8 mouse cellular contexts compared by ENCODE assay signal in the genomic region with DNA sequence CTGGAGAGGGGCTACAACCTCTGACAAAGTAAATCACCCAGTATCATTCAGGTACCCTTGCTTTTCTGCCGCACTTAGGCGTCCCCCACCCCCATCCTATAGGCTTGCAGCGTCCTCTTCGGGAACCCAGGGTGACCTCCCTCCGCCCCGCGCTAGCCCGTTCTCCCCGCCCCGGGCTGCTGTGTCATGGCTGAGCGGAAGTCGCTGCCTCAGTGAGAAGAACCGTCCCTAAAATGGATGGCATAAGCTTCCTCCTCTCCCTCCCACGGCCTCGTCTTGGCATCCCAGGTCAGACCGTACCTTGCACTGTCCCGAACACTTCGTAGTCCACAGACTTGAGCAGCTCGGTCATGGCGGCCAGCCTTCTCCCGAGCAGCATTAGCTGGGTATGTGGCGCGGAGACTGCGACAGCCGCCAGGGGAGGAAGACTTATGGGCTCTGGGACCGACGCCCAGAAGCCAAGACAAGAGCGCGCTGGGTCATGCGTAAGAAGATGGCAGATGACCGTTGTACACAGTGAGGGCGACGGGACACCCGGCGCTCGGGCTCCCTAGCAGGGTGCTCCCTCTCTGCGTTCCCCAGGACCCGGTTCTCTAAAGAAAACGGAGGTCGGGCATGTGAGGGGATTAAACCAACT. TPM values are rescaled to one million over a fixed set of nuclear protein-coding genes. Genes with fewer than 3 reads are reported as not detected.
A peak's percentile ranks its signal among the peaks of the same experiment; 100 is the strongest.
DNase-seq lines count a peak whose midpoint lies in the region; ATAC-seq and TF ChIP-seq lines count a peak whose summit lies in the region.

Gene Acyp2, minus strand, starts transcription at position 587 of the 637 bp plus-strand sequence.

- no peaks in the 10 kb centered on the region for H3K27me3 ChIP-seq in embryonic facial prominence, embryonic 15.5 days
- H3K27me3 ChIP-seq in limb, embryonic 12.5 days: no peaks in the 10 kb centered on the region
- no peaks in the 10 kb centered on the region for H3K27me3 ChIP-seq in midbrain, embryonic 14.5 days (ENCODE audit: control insufficient read depth, insufficient read depth, low read length)

- peak; percentile 94 for ATAC-seq in embryonic facial prominence, embryonic 15.5 days (ENCODE audit: insufficient number of reproducible peaks, low FRiP score, low TSS enrichment, low read depth)
- ATAC-seq in limb, embryonic 12.5 days (ENCODE audit: insufficient number of reproducible peaks, insufficient read depth, low FRiP score, low TSS enrichment, low read depth): peak; percentile 98
- ATAC-seq in midbrain, embryonic 14.5 days (ENCODE audit: low FRiP score, low TSS enrichment): peak; percentile 96

- peak within 1 kb of the TSS; percentile 67 for H3K4me3 ChIP-seq in bone marrow macrophage, adult 2 months (ENCODE audit: insufficient read depth, low read length)
- peak within 1 kb of the TSS; percentile 66 for H3K4me3 ChIP-seq in embryonic facial prominence, embryonic 15.5 days (replicated peaks)
- H3K4me3 ChIP-seq in limb, embryonic 12.5 days (replicated peaks): peak within 1 kb of the TSS; percentile 63
- peak within 1 kb of the TSS; percentile 58 for H3K4me3 ChIP-seq in midbrain, embryonic 14.5 days (replicated peaks; ENCODE audit: low read depth, low read length)

- H3K9me3 ChIP-seq in embryonic facial prominence, embryonic 15.5 days (replicated peaks): no peaks in the 10 kb centered on the region
- H3K9me3 ChIP-seq in limb, embryonic 12.5 days: no peaks in the 10 kb centered on the region
- H3K9me3 ChIP-seq in midbrain, embryonic 14.5 days (ENCODE audit: control insufficient read depth, low read length): no peaks in the 10 kb centered on the region

- WGBS in embryonic facial prominence, embryonic 15.5 days: under 1% methylated on average over 40 of the region's 40 CpGs
- WGBS in limb, embryonic 12.5 days: under 1% methylated on average over 40 of the region's 40 CpGs
- under 1% methylated on average over 40 of the region's 40 CpGs for WGBS in midbrain, embryonic 14.5 days

- H3K9ac ChIP-seq in embryonic facial prominence, embryonic 15.5 days: peak within 1 kb of the TSS; percentile 64
- peak within 1 kb of the TSS; percentile 70 for H3K9ac ChIP-seq in limb, embryonic 12.5 days (replicated peaks)
- H3K9ac ChIP-seq in midbrain, embryonic 14.5 days (replicated peaks; ENCODE audit: low read length): peak within 1 kb of the TSS; percentile 77

- no peak within 1 kb of the TSS for H3K27ac ChIP-seq in bone marrow macrophage, adult 2 months (ENCODE audit: insufficient read depth, low read depth, low read length)
- peak within 1 kb of the TSS; percentile 55; the same call in 1 of the 2 replicates for H3K27ac ChIP-seq in embryonic facial prominence, embryonic 15.5 days (replicated peaks)
- peak within 1 kb of the TSS; percentile 82 for H3K27ac ChIP-seq in limb, embryonic 12.5 days
- peak within 1 kb of the TSS; percentile 90 for H3K27ac ChIP-seq in midbrain, embryonic 14.5 days (replicated peaks; ENCODE audit: low read depth, low read length)

- H3K4me1 ChIP-seq in bone marrow macrophage, adult 2 months (ENCODE audit: control insufficient read depth, insufficient read depth, low read length): no peaks in the 10 kb centered on the region
- H3K4me1 ChIP-seq in embryonic facial prominence, embryonic 15.5 days: no peaks in the 10 kb centered on the region
- no peaks in the 10 kb centered on the region for H3K4me1 ChIP-seq in limb, embryonic 12.5 days (replicated peaks)
- no peaks in the 10 kb centered on the region for H3K4me1 ChIP-seq in midbrain, embryonic 14.5 days (ENCODE audit: control insufficient read depth, insufficient read depth, low read length)

- no peak for TF ChIP-seq POLR2A in bone marrow macrophage, adult 2 months (IDR thresholded peaks at IDR 0.05; ENCODE audit: borderline replicate concordance, low read depth, low read length)

- H3K36me3 ChIP-seq in embryonic facial prominence, embryonic 15.5 days: no peaks in the 10 kb centered on the region
- no peaks in the 10 kb centered on the region for H3K36me3 ChIP-seq in limb, embryonic 12.5 days
- H3K36me3 ChIP-seq in midbrain, embryonic 14.5 days (ENCODE audit: control insufficient read depth, insufficient read depth, low read length): no peaks in the 10 kb centered on the region

- DNase-seq in 3T3-L1 (ENCODE audit: low read depth, low spot score): peak; percentile 85
- DNase-seq in heart, adult 8-10 months (ENCODE audit: low spot score): peak; percentile 92
- DNase-seq in kidney, adult 8-10 months: peak; percentile 79 to 88
- DNase-seq in midbrain, embryonic 14.5 days: peak; percentile 88
- peak; percentile 80 for DNase-seq in spleen, adult 12 weeks (ENCODE audit: low spot score)

- H3K4me2 ChIP-seq in embryonic facial prominence, embryonic 15.5 days (replicated peaks): peak within 1 kb of the TSS; percentile 63
- peak within 1 kb of the TSS; percentile 65 for H3K4me2 ChIP-seq in limb, embryonic 12.5 days
- H3K4me2 ChIP-seq in midbrain, embryonic 14.5 days (ENCODE audit: low read length): peak within 1 kb of the TSS; percentile 68

- no peak for TF ChIP-seq CTCF in bone marrow macrophage, adult 2 months (IDR thresholded peaks at IDR 0.05; ENCODE audit: low read depth, low read length)

RNA-seq across cellular contexts. Expression of gene Acyp2, which starts in this region (rescaled TPM):
- polyA plus RNA-seq in bone marrow macrophage, adult 2 months (2012; ENCODE audit: insufficient read depth, insufficient read length, missing spikeins): 4.5 and 6.3 TPM in 2 replicates
- 9.2 and 9.7 TPM in 2 replicates for polyA plus RNA-seq in embryonic facial prominence, embryonic 15.5 days (2015; fragmentation: Nextera tagmentation; extraction: Ambion mirVana)
- total RNA-seq in heart, adult 8-10 months (2022): 100 to 1,000 TPM in 3 of 4 experiments, 10 to 100 TPM in 1; 81.2 to 108 (median 104) TPM
- 6.6 and 8.0 TPM in 2 replicates for polyA plus RNA-seq in limb, embryonic 12.5 days (2016; fragmentation: Nextera tagmentation; extraction: Ambion mirVana)
- 17.4 and 21.8 TPM in 2 replicates for polyA plus RNA-seq in midbrain, embryonic 14.5 days (2014; fragmentation: Nextera tagmentation; extraction: Ambion mirVana)
